Mouse (Mus musculus): ENCODE measurements around the gene Olfr926. TPM values are rescaled to one million over a fixed set of nuclear protein-coding genes. Genes with fewer than 3 reads are reported as not detected.
"Not testable (repeated sequence)": the region's sequence is repeated elsewhere in the genome, so short reads cannot be mapped to it uniquely, and the experiment has no call there.

Gene Olfr926
- polyA plus RNA-seq (2016; fragmentation: Nextera tagmentation; extraction: Ambion mirVana) = not detected in 2 replicates

DNA sequence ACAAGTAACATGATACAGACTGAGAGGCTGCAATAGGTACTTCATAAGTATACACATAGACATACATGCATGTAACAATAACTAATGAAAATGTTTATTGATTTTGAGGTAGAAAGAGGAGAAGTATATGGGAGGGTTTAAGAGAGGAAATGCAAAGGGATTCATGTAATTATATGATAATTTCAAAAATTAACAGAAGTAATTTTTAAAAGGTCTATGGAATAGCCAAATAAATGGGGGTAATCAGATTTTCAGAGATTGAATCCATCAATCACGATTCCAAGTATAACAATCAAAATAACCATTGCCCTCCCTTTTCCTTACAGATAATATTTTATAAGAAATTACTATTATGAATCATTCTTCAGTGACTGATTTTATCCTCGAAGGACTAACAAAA, at the start of gene Olfr926:
Gene Olfr926 (plus strand): TSS at position 301 of the 400 bp plus-strand sequence.
- no peaks in the 10 kb centered on the region for H3K27me3 ChIP-seq (ENCODE audit: low read depth, poor library complexity, severe bottlenecking)
- DNase-seq (ENCODE audit: low spot score) = no peak
- no peak within 1 kb of the TSS for H3K4me3 ChIP-seq
- no peaks in the 10 kb centered on the region for H3K4me1 ChIP-seq
- H3K9me3 ChIP-seq (replicated peaks) = 0 out of 2 replicates have a peak, but pooled peaks cover 2% of the 10 kb centered on the region
- no peak within 1 kb of the TSS for H3K27ac ChIP-seq
- WGBS = 88% methylated on average over 2 of the region's 2 CpGs
- H3K36me3 ChIP-seq = no peaks in the 10 kb centered on the region

DNA sequence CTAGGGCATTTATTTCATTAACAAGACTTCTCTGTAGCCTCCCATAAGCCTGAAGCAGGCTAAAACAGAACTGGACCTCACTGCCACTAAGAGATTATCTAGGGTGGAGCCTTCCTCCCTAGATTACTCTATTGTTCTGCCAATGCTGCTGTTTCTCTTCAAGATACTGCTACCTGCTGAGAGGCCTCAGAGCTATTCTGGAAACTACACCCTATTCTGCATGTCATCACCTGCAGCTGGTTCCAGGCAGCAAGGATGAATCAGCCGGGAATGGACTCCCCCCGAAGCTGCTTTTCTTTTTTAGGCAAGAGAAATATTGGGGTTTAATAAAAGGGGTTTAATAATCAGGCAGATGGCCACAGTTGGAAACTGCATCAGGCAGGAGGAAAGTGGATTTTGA, 43.9 kb upstream of the Olfr926 start:
- Histone ChIP-seq H3K27ac (no peak overlapping the region), H3K36me3 (no peaks in the 10 kb centered on the region), H3K9me3 (replicated peaks) (no peaks in the 10 kb centered on the region), H3K4me3 (no peak overlapping the region), H3K4me1 (no peaks in the 10 kb centered on the region), H3K27me3 (ENCODE audit: low read depth, poor library complexity, severe bottlenecking) (no peaks in the 10 kb centered on the region)
- no peak for DNase-seq (ENCODE audit: low spot score)
- 90% methylated on average over 2 of the region's 2 CpGs for WGBS

DNA sequence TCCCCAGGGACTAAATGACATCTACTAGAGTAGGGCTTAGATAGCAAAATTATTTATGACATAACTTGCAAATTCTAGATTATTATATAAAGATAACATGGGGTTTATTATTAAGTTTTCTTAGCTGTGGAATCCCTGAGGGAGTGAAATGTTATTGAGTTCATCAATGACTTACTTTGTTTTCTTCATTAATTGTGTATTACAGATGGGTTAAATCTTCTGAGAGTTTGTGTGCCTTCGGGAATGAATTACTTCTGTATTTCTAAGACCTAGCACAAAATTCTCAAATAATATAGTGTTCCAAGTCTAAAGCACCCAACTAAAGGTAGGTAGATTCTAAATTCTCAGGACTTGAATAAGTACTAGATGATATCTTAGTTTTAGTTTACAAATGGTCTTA, 32.8 kb upstream of the Olfr926 start, which contains the start of gene Olfr924:
Gene Olfr924 (plus strand): TSS at position 301 of the 400 bp plus-strand sequence.
- Histone ChIP-seq H3K27ac (no peak within 1 kb of the TSS), H3K4me1 (no peaks in the 10 kb centered on the region), H3K4me3 (no peak within 1 kb of the TSS), H3K36me3 (no peaks in the 10 kb centered on the region), H3K27me3 (ENCODE audit: low read depth, poor library complexity, severe bottlenecking) (no peaks in the 10 kb centered on the region), H3K9me3 (replicated peaks) (no peaks in the 10 kb centered on the region)
- DNase-seq (ENCODE audit: low spot score) = no peak
- WGBS = 97% methylated on average over 1 of the region's 1 CpGs

DNA sequence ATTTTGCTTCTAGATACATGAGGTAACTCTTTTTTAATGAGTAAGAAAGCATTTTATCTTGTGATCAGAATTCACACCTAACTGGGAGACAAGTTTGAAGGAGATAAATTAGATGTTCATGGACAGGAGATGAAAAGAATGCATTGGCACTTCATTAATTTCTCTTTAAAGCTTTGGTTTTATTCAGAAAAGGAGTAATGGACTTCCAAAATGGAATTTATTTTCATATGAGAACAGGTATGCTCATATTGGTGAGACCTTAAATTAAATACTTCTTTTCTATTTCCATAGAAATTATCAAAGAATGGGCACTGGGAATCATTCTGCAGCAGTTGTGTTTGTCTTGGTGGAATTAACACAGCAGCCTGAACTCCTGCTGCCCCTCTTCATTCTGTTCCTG, 22.2 kb upstream of the Olfr926 start, which contains the start of gene Olfr26:
Gene Olfr26 (plus strand): TSS at position 301 of the 400 bp plus-strand sequence.
- H3K27me3 ChIP-seq (ENCODE audit: low read depth, poor library complexity, severe bottlenecking) = no peaks in the 10 kb centered on the region
- H3K27ac ChIP-seq = no peak within 1 kb of the TSS
- H3K9me3 ChIP-seq (replicated peaks) = no peaks in the 10 kb centered on the region
- H3K4me3 ChIP-seq = no peak within 1 kb of the TSS
- H3K4me1 ChIP-seq = no peaks in the 10 kb centered on the region
- no peak for DNase-seq (ENCODE audit: low spot score)
- H3K36me3 ChIP-seq = no peaks in the 10 kb centered on the region

DNA sequence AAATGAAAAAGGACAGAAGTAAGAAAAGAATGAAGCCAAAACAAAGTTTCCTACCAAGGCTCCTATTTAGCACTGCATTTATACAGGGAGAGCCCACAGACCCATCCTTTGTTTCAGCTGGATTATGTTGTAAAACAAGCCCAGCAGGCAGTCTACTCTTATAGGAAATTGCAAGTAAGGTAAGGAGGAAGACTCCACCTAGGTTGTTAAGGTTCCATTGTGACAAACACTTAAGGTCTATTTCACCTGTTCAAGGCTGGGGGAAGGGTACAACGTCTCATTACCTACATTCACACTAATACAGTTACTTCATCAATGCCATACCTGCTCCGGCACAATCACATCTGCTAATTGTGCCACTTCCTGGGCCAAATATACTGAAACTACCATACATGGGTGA, 2.0 kb upstream of the Olfr926 start:
- H3K27me3 ChIP-seq (ENCODE audit: low read depth, poor library complexity, severe bottlenecking); H3K27ac ChIP-seq; DNase-seq (ENCODE audit: low spot score); H3K36me3 ChIP-seq; H3K4me3 ChIP-seq; H3K4me1 ChIP-seq; H3K9me3 ChIP-seq (replicated peaks): not testable (repeated sequence)
- 60% methylated on average over 2 of the region's 2 CpGs for WGBS

Other genes starting within 250 kb of the Olfr926 start
- not detected in 2 replicates for gene Olfr916, start 217.3 kb upstream of the Olfr926 start, polyA plus RNA-seq (2016; fragmentation: Nextera tagmentation; extraction: Ambion mirVana)
- gene Olfr917, start 211.3 kb upstream of the Olfr926 start, polyA plus RNA-seq (2016; fragmentation: Nextera tagmentation; extraction: Ambion mirVana) = not detected in 2 replicates
- not detected in 2 replicates for gene Olfr918, start 202.5 kb upstream of the Olfr926 start, polyA plus RNA-seq (2016; fragmentation: Nextera tagmentation; extraction: Ambion mirVana)
- not detected in 2 replicates for gene Olfr919, start 173.5 kb upstream of the Olfr926 start, polyA plus RNA-seq (2016; fragmentation: Nextera tagmentation; extraction: Ambion mirVana)
- 4.8 and 7.8 TPM in 2 replicates for gene Vwa5a, start 158.9 kb upstream of the Olfr926 start, polyA plus RNA-seq (2016; fragmentation: Nextera tagmentation; extraction: Ambion mirVana)
- 0.04 TPM in 1 of 2 replicates, not detected in the other for gene Olfr920, start 124.8 kb upstream of the Olfr926 start, polyA plus RNA-seq (2016; fragmentation: Nextera tagmentation; extraction: Ambion mirVana)
- gene Olfr921, start 104.1 kb upstream of the Olfr926 start, polyA plus RNA-seq (2016; fragmentation: Nextera tagmentation; extraction: Ambion mirVana) = not detected in 2 replicates
- gene Olfr922, start 62.5 kb upstream of the Olfr926 start, polyA plus RNA-seq (2016; fragmentation: Nextera tagmentation; extraction: Ambion mirVana) = not detected in 2 replicates
- gene Olfr923, start 50.6 kb upstream of the Olfr926 start, polyA plus RNA-seq (2016; fragmentation: Nextera tagmentation; extraction: Ambion mirVana) = not detected in 2 replicates
- gene Olfr924, start 32.7 kb upstream of the Olfr926 start, polyA plus RNA-seq (2016; fragmentation: Nextera tagmentation; extraction: Ambion mirVana) = not detected in 2 replicates
- not detected in 2 replicates for gene Olfr26, start 22.1 kb upstream of the Olfr926 start, polyA plus RNA-seq (2016; fragmentation: Nextera tagmentation; extraction: Ambion mirVana)
- not detected in 2 replicates for gene Olfr930, start 52.7 kb downstream of the Olfr926 start, polyA plus RNA-seq (2016; fragmentation: Nextera tagmentation; extraction: Ambion mirVana)
- gene Olfr933, start 95.2 kb downstream of the Olfr926 start, polyA plus RNA-seq (2016; fragmentation: Nextera tagmentation; extraction: Ambion mirVana) = not detected in 2 replicates
- gene Olfr934, start 111.2 kb downstream of the Olfr926 start, polyA plus RNA-seq (2016; fragmentation: Nextera tagmentation; extraction: Ambion mirVana) = not detected in 2 replicates
- gene Olfr935, start 122.6 kb downstream of the Olfr926 start, polyA plus RNA-seq (2016; fragmentation: Nextera tagmentation; extraction: Ambion mirVana) = not detected in 2 replicates
- not detected in 2 replicates for gene Olfr146, start 146.3 kb downstream of the Olfr926 start, polyA plus RNA-seq (2016; fragmentation: Nextera tagmentation; extraction: Ambion mirVana)
- gene Olfr937, start 187.8 kb downstream of the Olfr926 start, polyA plus RNA-seq (2016; fragmentation: Nextera tagmentation; extraction: Ambion mirVana) = not detected in 2 replicates
- gene Olfr938, start 201.8 kb downstream of the Olfr926 start, polyA plus RNA-seq (2016; fragmentation: Nextera tagmentation; extraction: Ambion mirVana) = not detected in 2 replicates